Mouse (Mus musculus) thymus, postnatal 14 days (tissue): ENCODE data around the gene Usf3.

Source experiments
- DNase-seq: peaks from one replicate; pipeline ENCODE4 v3.0.0; 2021

The Usf3 gene

GRCm38 (mm10) chr16:44173966-44174530, 1.0 kb downstream of the Usf3 start:
- no peak for DNase-seq

- DNase-seq: no peak
Observed at GRCm38 (mm10) chr16:44175001-44175400, 2.0 kb downstream of the Usf3 start.

- no peak for DNase-seq
Observed at GRCm38 (mm10) chr16:44176511-44176910, 3.5 kb downstream of the Usf3 start.

- DNase-seq: no peak
Observed at GRCm38 (mm10) chr16:44178555-44178954, 5.5 kb downstream of the Usf3 start.

- no peak for DNase-seq
Observed at GRCm38 (mm10) chr16:44182597-44182996, 9.6 kb downstream of the Usf3 start.

- DNase-seq: no peak
Observed at GRCm38 (mm10) chr16:44184769-44185168, 11.7 kb downstream of the Usf3 start.

GRCm38 (mm10) chr16:44187172-44187571, 14.1 kb downstream of the Usf3 start:
- no peak for DNase-seq

- no peak for DNase-seq
Observed at GRCm38 (mm10) chr16:44188766-44189165, 15.7 kb downstream of the Usf3 start.

- no peak for DNase-seq
Observed at GRCm38 (mm10) chr16:44190032-44190431, 17.0 kb downstream of the Usf3 start.

- no peak for DNase-seq
Observed at GRCm38 (mm10) chr16:44190968-44191367, 17.9 kb downstream of the Usf3 start.

- DNase-seq: no peak
Observed at GRCm38 (mm10) chr16:44199066-44199703, 26.1 kb downstream of the Usf3 start.

GRCm38 (mm10) chr16:44200146-44200545, 27.1 kb downstream of the Usf3 start:
- DNase-seq: no peak

- no peak for DNase-seq
Observed at GRCm38 (mm10) chr16:44204331-44204730, 31.3 kb downstream of the Usf3 start.

- no peak for DNase-seq
Observed at GRCm38 (mm10) chr16:44205973-44206372, 32.9 kb downstream of the Usf3 start.

GRCm38 (mm10) chr16:44210156-44211053, 37.4 kb downstream of the Usf3 start:
- DNase-seq: no peak

- no peak for DNase-seq
Observed at GRCm38 (mm10) chr16:44211054-44211414, 38.0 kb downstream of the Usf3 start.

- DNase-seq: no peak
Observed at GRCm38 (mm10) chr16:44212703-44213102, 39.7 kb downstream of the Usf3 start.

GRCm38 (mm10) chr16:44215513-44215912, 42.5 kb downstream of the Usf3 start:
- no peak for DNase-seq

GRCm38 (mm10) chr16:44216417-44216816, 43.4 kb downstream of the Usf3 start:
- no peak for DNase-seq

- no peak for DNase-seq
Observed at GRCm38 (mm10) chr16:44221463-44221862, 48.4 kb downstream of the Usf3 start.

GRCm38 (mm10) chr16:44226706-44227291, 53.8 kb downstream of the Usf3 start:
- no peak for DNase-seq

- DNase-seq: no peak
Observed at GRCm38 (mm10) chr16:44233019-44233418, 60.0 kb downstream of the Usf3 start.

GRCm38 (mm10) chr16:44237836-44238235, 64.8 kb downstream of the Usf3 start:
- no peak for DNase-seq

- DNase-seq: no peak
Observed at GRCm38 (mm10) chr16:44238835-44239263, 65.8 kb downstream of the Usf3 start.
